Mouse (Mus musculus) kidney, adult 11 months (tissue): ENCODE measurements around the gene Tspan3.

ENCODE experiments used
- DNase-seq: peaks from one replicate; pipeline ENCODE4 v3.0.0; 2022

Gene Tspan3

DNA sequence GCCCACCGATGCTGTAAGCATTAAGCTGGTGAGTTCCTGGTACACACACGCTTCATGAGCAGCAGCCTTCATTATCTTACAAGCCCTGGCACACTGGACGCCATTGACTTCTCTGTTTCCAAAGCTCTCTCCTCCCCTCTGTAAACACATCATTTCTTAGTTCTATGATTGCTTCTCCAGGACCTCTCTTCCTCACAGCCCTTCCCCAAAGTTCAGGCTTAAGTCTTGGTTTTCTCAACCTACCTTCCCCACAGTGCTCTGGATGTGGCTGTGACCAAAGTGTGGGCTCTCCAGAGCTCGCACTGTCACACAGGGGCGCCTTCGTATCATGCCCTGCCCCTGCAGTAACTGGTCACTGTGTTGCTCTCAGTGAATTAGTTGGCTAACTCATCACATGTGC is at the start of gene Tspan3:
Tspan3 (minus strand) TSS at position 101 of the 400 bp plus-strand sequence.
- no peak for DNase-seq

GRCm38 (mm10) chr9:56213451-56214291 is 48.4 kb upstream of the Tspan3 start:
- peak; percentile 9 for DNase-seq

- DNase-seq, result no peak
Measured at GRCm38 (mm10) chr9:56208817-56209216, 43.5 kb upstream of the Tspan3 start.

DNA sequence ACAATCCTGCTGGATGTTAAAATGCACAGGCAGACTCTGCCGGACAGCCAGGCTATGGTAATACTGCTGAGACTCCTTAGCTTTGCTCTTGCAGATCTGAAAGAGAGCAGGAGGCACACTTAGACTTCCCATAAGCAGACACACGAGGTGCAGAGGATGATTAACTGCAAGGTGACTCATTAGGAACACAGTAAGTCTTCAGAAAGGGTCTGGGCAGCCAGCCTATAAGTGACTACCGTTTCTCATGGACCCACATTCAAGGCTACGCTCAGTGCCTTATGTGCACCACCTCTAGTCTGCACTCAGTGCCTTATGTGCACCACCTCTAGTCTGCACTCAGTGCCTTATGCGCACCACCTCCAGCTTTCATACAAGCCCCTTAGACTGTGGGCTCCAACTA is 42.2 kb upstream of the Tspan3 start:
- DNase-seq, result no peak

- no peak for DNase-seq
Measured at GRCm38 (mm10) chr9:56207083-56207482, 41.8 kb upstream of the Tspan3 start.

DNA sequence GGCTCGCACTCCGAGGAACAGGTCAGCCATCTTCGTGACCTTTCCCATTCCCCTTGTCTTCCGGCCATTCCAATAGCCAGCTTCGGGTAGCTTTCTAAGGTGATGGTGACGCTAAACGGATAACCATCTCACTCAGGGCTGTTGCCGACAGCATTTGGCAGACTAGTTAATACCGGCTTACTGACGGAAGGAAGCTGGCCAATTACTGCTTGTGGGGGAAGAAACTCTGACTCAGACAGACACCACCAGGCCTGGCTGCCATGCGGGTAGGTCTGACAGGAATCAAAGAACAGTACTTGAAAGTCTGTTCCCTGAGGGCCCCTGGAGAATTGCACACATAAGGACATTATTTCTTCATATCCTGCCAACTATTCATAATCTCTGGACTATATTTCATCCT is 40.1 kb upstream of the Tspan3 start:
- no peak for DNase-seq

DNA sequence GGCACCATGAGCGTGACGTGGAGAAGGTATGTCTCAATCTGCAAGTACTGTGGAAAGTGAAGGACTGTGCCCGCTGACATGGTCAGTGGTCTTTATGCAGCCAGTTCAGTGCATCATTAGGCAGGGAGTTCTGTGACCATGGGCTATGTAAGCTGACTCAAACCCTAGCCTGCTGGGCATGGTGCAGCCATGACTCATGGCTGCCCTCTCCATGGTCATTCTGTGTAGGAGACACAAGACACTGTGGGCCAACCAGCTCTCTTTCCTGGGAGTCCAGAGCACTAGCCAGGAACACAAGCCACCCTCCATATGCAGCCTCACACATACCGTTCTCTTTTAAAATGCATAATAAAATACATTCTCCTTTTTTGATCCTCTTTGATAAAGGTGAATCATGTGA is 39.0 kb upstream of the Tspan3 start:
- no peak for DNase-seq

GRCm38 (mm10) chr9:56200645-56201314 is 35.5 kb upstream of the Tspan3 start:
- peak; percentile 63 for DNase-seq

DNA sequence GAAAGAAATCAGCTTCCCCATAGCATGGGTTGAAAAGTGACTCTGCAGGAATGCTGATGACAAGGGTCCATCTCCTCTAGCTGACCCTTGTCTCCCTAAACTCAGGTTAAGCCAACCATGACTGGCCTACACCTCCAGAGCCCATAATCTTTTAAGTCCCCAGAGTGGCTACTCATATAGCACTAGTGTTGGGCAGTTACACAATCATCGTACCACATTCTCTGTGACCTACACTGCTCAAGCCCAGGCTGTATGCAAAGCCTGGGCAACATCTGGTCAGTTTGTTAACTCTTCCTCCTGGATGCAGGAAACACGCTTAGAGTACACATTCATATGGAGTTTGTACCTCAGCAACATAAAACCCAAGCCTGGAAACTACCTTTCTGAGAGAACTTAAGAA is 34.9 kb upstream of the Tspan3 start:
- DNase-seq, result no peak

- DNase-seq, result no peak
Measured at GRCm38 (mm10) chr9:56196921-56197320, 31.6 kb upstream of the Tspan3 start.

GRCm38 (mm10) chr9:56195193-56195592 is 29.9 kb upstream of the Tspan3 start:
- no peak for DNase-seq

- DNase-seq, result no peak
Measured at GRCm38 (mm10) chr9:56191498-56192455, 26.5 kb upstream of the Tspan3 start.

GRCm38 (mm10) chr9:56180118-56180781 is 15.0 kb upstream of the Tspan3 start:
- DNase-seq, result no peak

DNA sequence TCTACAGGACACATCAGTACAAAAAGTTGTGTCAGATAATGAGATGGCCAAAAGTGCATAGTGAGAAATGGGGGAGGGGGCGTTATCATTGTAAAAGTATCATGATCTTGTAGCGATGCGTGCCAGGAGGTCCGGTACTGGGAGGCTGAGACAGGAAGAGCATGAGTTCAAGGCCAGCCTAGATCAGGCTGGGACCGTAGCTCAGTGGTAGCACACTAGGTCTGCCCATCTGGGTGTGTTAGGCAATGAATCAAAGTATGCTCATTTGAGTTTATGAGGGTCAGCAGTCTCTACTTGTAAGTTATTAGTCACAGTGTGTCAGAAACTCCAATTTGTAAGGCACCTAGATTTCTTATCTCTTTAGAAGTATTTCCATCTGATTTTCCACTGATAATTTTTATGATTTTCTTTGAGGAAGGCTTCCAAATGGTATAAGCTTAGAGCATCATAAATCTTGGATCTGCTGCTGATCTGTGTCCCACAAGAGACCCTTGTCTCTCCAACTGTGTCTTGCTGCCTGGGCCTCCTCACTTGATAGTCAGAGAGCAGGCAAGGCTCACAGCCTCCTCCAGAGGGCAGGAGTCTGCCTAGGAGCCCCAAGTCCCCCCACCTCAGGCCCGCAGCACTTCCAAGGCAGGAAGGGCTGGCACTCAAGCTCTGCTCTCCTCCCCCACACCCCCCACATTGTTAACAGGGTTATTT is 14.3 kb upstream of the Tspan3 start:
- DNase-seq, result no peak

GRCm38 (mm10) chr9:56177354-56177753 is 12.1 kb upstream of the Tspan3 start:
- no peak for DNase-seq

DNA sequence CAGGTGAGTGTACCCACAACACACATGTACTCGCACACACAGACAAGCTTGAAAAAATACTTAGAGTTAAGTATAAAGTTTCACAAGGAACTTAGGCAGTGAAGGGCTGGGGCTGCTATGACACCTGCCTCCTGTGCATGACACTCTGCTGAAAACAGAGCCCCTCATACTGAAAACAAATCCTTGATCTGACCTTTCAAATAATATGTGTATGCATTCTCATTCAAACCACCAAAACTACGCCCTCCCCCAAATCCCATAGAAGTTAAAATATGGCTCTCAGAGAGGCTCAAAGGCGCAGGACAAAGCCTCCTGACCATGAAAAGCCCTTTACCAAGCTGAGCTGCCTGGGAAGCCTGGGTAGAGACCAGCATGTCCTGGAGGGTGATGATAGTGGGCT is 10.0 kb upstream of the Tspan3 start:
- DNase-seq, result no peak

DNA sequence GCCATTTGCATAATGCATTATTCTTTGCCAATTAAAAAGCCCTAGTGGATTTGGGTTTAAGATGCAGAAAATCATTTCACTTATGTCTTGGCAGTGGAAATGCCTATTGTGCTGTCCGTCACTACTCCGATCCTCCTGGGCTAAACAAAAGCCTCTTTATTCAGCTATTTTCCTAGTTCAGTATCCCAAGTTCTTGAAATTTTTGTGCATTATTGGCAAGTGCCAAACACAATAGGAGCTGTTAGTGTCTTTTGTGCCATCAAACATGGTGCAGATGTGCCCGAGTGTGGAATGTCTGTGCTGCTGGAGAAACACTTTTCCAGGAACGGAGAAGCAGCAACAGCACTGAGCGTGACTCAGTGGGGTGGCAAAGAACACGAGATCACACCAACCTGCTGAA is 2.4 kb upstream of the Tspan3 start:
- DNase-seq, result no peak

GRCm38 (mm10) chr9:56166161-56166560 is 884 bp upstream of the Tspan3 start:
- DNase-seq, result no peak

DNA sequence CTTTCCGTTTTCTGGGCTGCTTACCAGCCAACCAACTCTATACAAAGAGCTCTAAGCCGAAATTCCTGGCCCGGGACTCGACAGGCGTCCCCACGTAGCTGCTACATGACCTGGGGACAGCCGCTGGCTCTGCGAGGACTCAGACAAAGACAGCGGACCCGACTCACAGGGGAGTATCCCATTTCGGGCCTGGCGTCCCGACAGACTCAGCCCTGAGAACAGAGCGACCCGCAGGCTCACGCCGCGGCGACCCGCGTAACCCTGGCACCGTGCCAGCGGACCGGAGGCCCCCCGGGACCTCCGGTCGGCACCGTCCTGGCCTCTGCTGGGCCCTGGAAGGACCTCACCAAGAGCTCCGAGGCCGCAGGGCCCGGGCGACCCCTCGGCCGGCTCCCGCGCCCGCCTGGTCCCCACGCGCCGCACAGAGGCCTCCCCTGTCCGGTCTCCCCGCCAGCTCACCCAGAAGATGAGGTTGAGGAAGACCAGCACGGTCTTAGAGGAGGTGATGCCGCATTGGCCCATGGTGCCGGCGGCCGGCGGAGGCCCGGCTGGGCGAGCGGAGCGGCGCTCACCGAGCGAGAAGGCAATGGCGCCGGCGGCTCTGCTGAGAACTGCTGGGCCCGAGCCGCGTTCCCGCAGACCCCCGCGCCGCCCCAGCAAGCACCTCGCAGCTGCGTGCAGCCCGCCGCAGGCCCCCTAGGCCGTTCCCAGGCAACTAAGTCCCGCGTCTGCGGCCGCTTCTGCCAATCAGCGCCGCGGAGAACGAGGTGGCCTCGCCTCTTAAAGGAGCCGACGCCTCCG is 4.7 kb downstream of the Tspan3 start:
- DNase-seq, result peak; percentile 88

GRCm38 (mm10) chr9:56159456-56159855 is 5.8 kb downstream of the Tspan3 start:
- no peak for DNase-seq

- DNase-seq, result no peak
Measured at GRCm38 (mm10) chr9:56158077-56158476, 7.2 kb downstream of the Tspan3 start.
